Mouse (Mus musculus): ENCODE measurements at regions not wholly inside any gene's neighbourhood (a gene's known extent, or its start where the extent isn't known, plus 50 kb on each side); places are given as distances from the start of the nearest gene placed in this dataset.

DNA sequence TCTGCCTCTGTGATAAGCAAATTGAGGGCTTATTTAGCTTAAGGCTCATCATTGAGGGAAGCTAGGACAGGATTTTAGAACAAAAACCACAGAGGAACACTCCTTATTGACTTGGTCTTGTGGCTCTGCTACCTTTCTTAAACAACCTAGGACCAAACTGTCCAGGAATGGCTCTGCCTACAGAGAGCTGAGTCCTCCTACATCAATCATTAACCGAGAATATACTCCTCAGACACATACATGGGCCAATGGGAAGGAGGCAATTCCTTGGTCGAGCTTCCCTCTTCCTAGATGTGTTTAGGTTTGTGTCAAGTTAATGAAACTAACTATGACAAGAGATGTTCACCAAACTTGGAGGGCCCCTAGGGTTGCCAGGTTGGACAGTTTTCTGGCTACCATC is 279.8 kb downstream of the Rps24 start:
- TF ChIP-seq POLR2A (IDR thresholded peaks at IDR 0.05; ENCODE audit: low read depth, low read length) = no peak
- no peak for TF ChIP-seq CTCF (IDR thresholded peaks at IDR 0.05; ENCODE audit: extremely low read depth, insufficient read length, insufficient replicate concordance, low read depth, low read length)

Measured in small intestine, adult 2 months (tissue).